Mouse (Mus musculus): ENCODE results near the gene Inpp4a. TPM values are rescaled to one million over a fixed set of nuclear protein-coding genes. Genes with fewer than 3 reads are reported as not detected.

Inpp4a gene
- polyA plus RNA-seq, 1 experiment: 4.9 TPM

GRCm38 (mm10) chr1:37344223-37344916 is 44.7 kb downstream of the Inpp4a start:
- Histone ChIP-seq H3ac (ENCODE audit: control insufficient read depth, insufficient read length) (no peak overlapping the region), H3K27me3 (ENCODE audit: control insufficient read depth, insufficient read depth, insufficient read length) (no peaks in the 10 kb centered on the region), H3K4me3 (no peak overlapping the region), H3K36me3 (ENCODE audit: control insufficient read depth, insufficient read depth) (no peaks in the 10 kb centered on the region), H3K79me2 (ENCODE audit: control insufficient read depth, insufficient read depth) (no peaks in the 10 kb centered on the region), H3K4me2 (ENCODE audit: low read depth) (no peak overlapping the region)
- TF ChIP-seq E2F4 (IDR thresholded peaks at IDR 0.05; ENCODE audit: insufficient read depth): no peak
- TF ChIP-seq CEBPB (IDR thresholded peaks at IDR 0.05; ENCODE audit: insufficient read depth, poor library complexity, severe bottlenecking): no peak
- no peak for TF ChIP-seq POLR2A (IDR thresholded peaks at IDR 0.05; ENCODE audit: insufficient read length, low read depth)
- peak; percentile 32 for TF ChIP-seq USF1 (IDR thresholded peaks at IDR 0.05; ENCODE audit: low read depth)
- TF ChIP-seq MYOD1 (IDR thresholded peaks at IDR 0.05; ENCODE audit: control insufficient read depth in 1 of 3, insufficient read length in 2 of 3, low read depth in 2 of 3): no peak

- Histone ChIP-seq H3K27me3 (ENCODE audit: control insufficient read depth, insufficient read depth, insufficient read length) (no peaks in the 10 kb centered on the region), H3K4me3 (no peak overlapping the region), H3K79me2 (ENCODE audit: control insufficient read depth, insufficient read depth) (no peaks in the 10 kb centered on the region), H3K36me3 (ENCODE audit: control insufficient read depth, insufficient read depth) (no peaks in the 10 kb centered on the region), H3ac (ENCODE audit: control insufficient read depth, insufficient read length) (no peak overlapping the region), H3K4me2 (ENCODE audit: low read depth) (no peak overlapping the region)
- TF ChIP-seq USF1 (IDR thresholded peaks at IDR 0.05; ENCODE audit: low read depth): no peak
- TF ChIP-seq REST (IDR thresholded peaks at IDR 0.05; ENCODE audit: insufficient read depth, insufficient read length): no peak
- no peak for TF ChIP-seq SRF (IDR thresholded peaks at IDR 0.05; ENCODE audit: control insufficient read depth, insufficient read length, low read depth)
- no peak for TF ChIP-seq POLR2A (IDR thresholded peaks at IDR 0.05; ENCODE audit: insufficient read length, low read depth)
- TF ChIP-seq MAX (IDR thresholded peaks at IDR 0.05; ENCODE audit: low read depth): no peak
- TF ChIP-seq TCF12 (IDR thresholded peaks at IDR 0.05; ENCODE audit: insufficient read depth, poor library complexity, severe bottlenecking): no peak
Observed at GRCm38 (mm10) chr1:37347361-37348080, 47.9 kb downstream of the Inpp4a start.

- Histone ChIP-seq H3K4me2 (ENCODE audit: low read depth) (no peak overlapping the region), H3K79me2 (ENCODE audit: control insufficient read depth, insufficient read depth) (no peaks in the 10 kb centered on the region), H3K27me3 (ENCODE audit: control insufficient read depth, insufficient read depth, insufficient read length) (no peaks in the 10 kb centered on the region), H3K36me3 (ENCODE audit: control insufficient read depth, insufficient read depth) (no peaks in the 10 kb centered on the region), H3ac (ENCODE audit: control insufficient read depth, insufficient read length) (no peak overlapping the region), H3K4me3 (no peak overlapping the region)
- TF ChIP-seq MYOD1 (IDR thresholded peaks at IDR 0.05; ENCODE audit: control insufficient read depth in 1 of 3, insufficient read length in 2 of 3, low read depth in 2 of 3) (no peak), MYOG (IDR thresholded peaks at IDR 0.05; ENCODE audit: control insufficient read depth in 1 of 3, insufficient read depth in 1 of 3, insufficient read length in 2 of 3, low read depth in 2 of 3) (no peak), POLR2AphosphoS2 (IDR thresholded peaks at IDR 0.05; ENCODE audit: insufficient read length, low read depth) (no peak), SRF (IDR thresholded peaks at IDR 0.05; ENCODE audit: control insufficient read depth, insufficient read length, low read depth) (no peak), TCF3 (IDR thresholded peaks at IDR 0.05; ENCODE audit: insufficient read length, low read depth) (no peak), CEBPB (IDR thresholded peaks at IDR 0.05; ENCODE audit: insufficient read depth, poor library complexity, severe bottlenecking) (no peak), REST (IDR thresholded peaks at IDR 0.05; ENCODE audit: insufficient read depth, insufficient read length) (no peak), E2F4 (IDR thresholded peaks at IDR 0.05; ENCODE audit: insufficient read depth) (no peak), MAX (IDR thresholded peaks at IDR 0.05; ENCODE audit: low read depth) (no peak), POLR2A (IDR thresholded peaks at IDR 0.05; ENCODE audit: insufficient read length, low read depth) (no peak), TCF12 (IDR thresholded peaks at IDR 0.05; ENCODE audit: insufficient read depth, poor library complexity, severe bottlenecking) (no peak), USF1 (IDR thresholded peaks at IDR 0.05; ENCODE audit: low read depth) (no peak)
Observed at GRCm38 (mm10) chr1:37350886-37351651, 51.4 kb downstream of the Inpp4a start.

GRCm38 (mm10) chr1:37351961-37352360 is 52.3 kb downstream of the Inpp4a start:
- no peak for TF ChIP-seq MAX (IDR thresholded peaks at IDR 0.05; ENCODE audit: low read depth)
- no peak for TF ChIP-seq REST (IDR thresholded peaks at IDR 0.05; ENCODE audit: insufficient read depth, insufficient read length)
- no peak for TF ChIP-seq TCF12 (IDR thresholded peaks at IDR 0.05; ENCODE audit: insufficient read depth, poor library complexity, severe bottlenecking)
- no peak for TF ChIP-seq CEBPB (IDR thresholded peaks at IDR 0.05; ENCODE audit: insufficient read depth, poor library complexity, severe bottlenecking)
- TF ChIP-seq USF1 (IDR thresholded peaks at IDR 0.05; ENCODE audit: low read depth): no peak
- TF ChIP-seq POLR2A (IDR thresholded peaks at IDR 0.05; ENCODE audit: insufficient read length, low read depth): no peak
- TF ChIP-seq SRF (IDR thresholded peaks at IDR 0.05; ENCODE audit: control insufficient read depth, insufficient read length, low read depth): no peak
- TF ChIP-seq E2F4 (IDR thresholded peaks at IDR 0.05; ENCODE audit: insufficient read depth): no peak
- no peak for TF ChIP-seq TCF3 (IDR thresholded peaks at IDR 0.05; ENCODE audit: insufficient read length, low read depth)
- no peak for TF ChIP-seq POLR2AphosphoS2 (IDR thresholded peaks at IDR 0.05; ENCODE audit: insufficient read length, low read depth)
- TF ChIP-seq MYOD1 (IDR thresholded peaks at IDR 0.05; ENCODE audit: control insufficient read depth in 1 of 3, insufficient read length in 2 of 3, low read depth in 2 of 3): no peak
- TF ChIP-seq MYOG (IDR thresholded peaks at IDR 0.05; ENCODE audit: control insufficient read depth in 1 of 3, insufficient read depth in 1 of 3, insufficient read length in 2 of 3, low read depth in 2 of 3): no peak
- H3K4me2 ChIP-seq (ENCODE audit: low read depth): no peak overlapping the region

More at GRCm38 (mm10) chr1:37351961-37352360, 52.3 kb downstream of the Inpp4a start:
- Histone ChIP-seq H3K36me3 (ENCODE audit: control insufficient read depth, insufficient read depth) (no peaks in the 10 kb centered on the region), H3K27me3 (ENCODE audit: control insufficient read depth, insufficient read depth, insufficient read length) (no peaks in the 10 kb centered on the region), H3ac (ENCODE audit: control insufficient read depth, insufficient read length) (no peak overlapping the region), H3K4me3 (no peak overlapping the region), H3K79me2 (ENCODE audit: control insufficient read depth, insufficient read depth) (no peaks in the 10 kb centered on the region)

Measured in myocyte (in vitro differentiated cells).